Mouse (Mus musculus): ENCODE measurements at regions not wholly inside any gene's neighbourhood (a gene's known extent, or its start where the extent isn't known, plus 50 kb on each side); places are given as distances from the start of the nearest gene placed in this dataset.
A peak's percentile ranks its signal among the peaks of the same experiment; 100 is the strongest.

GRCm38 (mm10) chr2:167761404-167761936, 71.8 kb upstream of the Tmem189 start:
- H3K4me1 ChIP-seq (replicated peaks; ENCODE audit: control insufficient read depth, insufficient read depth, low read length): 0 out of 2 replicates have a peak, but pooled peaks cover 15% of the 10 kb centered on the region
- no peaks in the 10 kb centered on the region for H3K36me3 ChIP-seq (ENCODE audit: control insufficient read depth, insufficient read depth)
- no peak for ATAC-seq
- 79% methylated on average over 17 of the region's 17 CpGs for WGBS
- TF ChIP-seq CTCF (IDR thresholded peaks at IDR 0.05; ENCODE audit: low read depth): no peak
- no peaks in the 10 kb centered on the region for H3K9me3 ChIP-seq (ENCODE audit: control insufficient read depth)
- no peak overlapping the region for H3K4me2 ChIP-seq (replicated peaks; ENCODE audit: low read depth)
- no peak overlapping the region for H3K9ac ChIP-seq (ENCODE audit: low read depth, low read length)
- no peaks in the 10 kb centered on the region for H3K27me3 ChIP-seq (replicated peaks; ENCODE audit: control insufficient read depth, insufficient read depth, low read length)
- no peak overlapping the region for H3K27ac ChIP-seq (ENCODE audit: low read depth, low read length)
- no peak overlapping the region for H3K4me3 ChIP-seq (ENCODE audit: low read depth, low read length)

GRCm38 (mm10) chr2:167760681-167761403, 71.2 kb upstream of the Tmem189 start:
- Histone ChIP-seq H3K9me3 (ENCODE audit: control insufficient read depth) (no peaks in the 10 kb centered on the region), H3K27ac (ENCODE audit: low read depth, low read length) (no peak overlapping the region), H3K4me2 (replicated peaks; ENCODE audit: low read depth) (no peak overlapping the region), H3K4me1 (replicated peaks; ENCODE audit: control insufficient read depth, insufficient read depth, low read length) (0 out of 2 replicates have a peak, but pooled peaks cover 15% of the 10 kb centered on the region), H3K4me3 (ENCODE audit: low read depth, low read length) (no peak overlapping the region), H3K27me3 (replicated peaks; ENCODE audit: control insufficient read depth, insufficient read depth, low read length) (no peaks in the 10 kb centered on the region), H3K9ac (ENCODE audit: low read depth, low read length) (no peak overlapping the region), H3K36me3 (ENCODE audit: control insufficient read depth, insufficient read depth) (no peaks in the 10 kb centered on the region)
- 80% methylated on average over 13 of the region's 13 CpGs for WGBS
- TF ChIP-seq CTCF (IDR thresholded peaks at IDR 0.05; ENCODE audit: low read depth): no peak
- ATAC-seq: no peak

- no peak overlapping the region for H3K4me3 ChIP-seq (ENCODE audit: low read depth, low read length)
- no peaks in the 10 kb centered on the region for H3K36me3 ChIP-seq (ENCODE audit: control insufficient read depth, insufficient read depth)
- WGBS: 69% methylated on average over 9 of the region's 9 CpGs
- no peak overlapping the region for H3K9ac ChIP-seq (ENCODE audit: low read depth, low read length)
- ATAC-seq: peak; percentile 86
- H3K27me3 ChIP-seq (replicated peaks; ENCODE audit: control insufficient read depth, insufficient read depth, low read length): no peaks in the 10 kb centered on the region
- H3K4me2 ChIP-seq (replicated peaks; ENCODE audit: low read depth): no peak overlapping the region
- no peaks in the 10 kb centered on the region for H3K9me3 ChIP-seq (ENCODE audit: control insufficient read depth)
- H3K4me1 ChIP-seq (replicated peaks; ENCODE audit: control insufficient read depth, insufficient read depth, low read length): 0 out of 2 replicates have a peak, but pooled peaks cover 12% of the 10 kb centered on the region
- H3K27ac ChIP-seq (ENCODE audit: low read depth, low read length): peak overlapping the region; percentile 35; the same call in 1 of the 2 replicates
- no peak for TF ChIP-seq CTCF (IDR thresholded peaks at IDR 0.05; ENCODE audit: low read depth)
Measured at GRCm38 (mm10) chr2:167759603-167760390, 70.2 kb upstream of the Tmem189 start.

GRCm38 (mm10) chr2:167757157-167757780, 67.6 kb upstream of the Tmem189 start:
- H3K9ac ChIP-seq (ENCODE audit: low read depth, low read length): no peak overlapping the region
- TF ChIP-seq CTCF (IDR thresholded peaks at IDR 0.05; ENCODE audit: low read depth): no peak
- H3K4me3 ChIP-seq (ENCODE audit: low read depth, low read length): no peak overlapping the region
- peak overlapping the region; percentile 22; the same call in 1 of the 2 replicates for H3K4me2 ChIP-seq (replicated peaks; ENCODE audit: low read depth)
- H3K9me3 ChIP-seq (ENCODE audit: control insufficient read depth): no peaks in the 10 kb centered on the region
- WGBS: 42% methylated on average over 12 of the region's 12 CpGs
- ATAC-seq: peak; percentile 23; the same call in 1 of the 2 replicates
- H3K27ac ChIP-seq (ENCODE audit: low read depth, low read length): no peak overlapping the region
- no peaks in the 10 kb centered on the region for H3K27me3 ChIP-seq (replicated peaks; ENCODE audit: control insufficient read depth, insufficient read depth, low read length)
- 0 out of 2 replicates have a peak, but pooled peaks cover 8% of the 10 kb centered on the region for H3K4me1 ChIP-seq (replicated peaks; ENCODE audit: control insufficient read depth, insufficient read depth, low read length)
- H3K36me3 ChIP-seq (ENCODE audit: control insufficient read depth, insufficient read depth): no peaks in the 10 kb centered on the region

DNA sequence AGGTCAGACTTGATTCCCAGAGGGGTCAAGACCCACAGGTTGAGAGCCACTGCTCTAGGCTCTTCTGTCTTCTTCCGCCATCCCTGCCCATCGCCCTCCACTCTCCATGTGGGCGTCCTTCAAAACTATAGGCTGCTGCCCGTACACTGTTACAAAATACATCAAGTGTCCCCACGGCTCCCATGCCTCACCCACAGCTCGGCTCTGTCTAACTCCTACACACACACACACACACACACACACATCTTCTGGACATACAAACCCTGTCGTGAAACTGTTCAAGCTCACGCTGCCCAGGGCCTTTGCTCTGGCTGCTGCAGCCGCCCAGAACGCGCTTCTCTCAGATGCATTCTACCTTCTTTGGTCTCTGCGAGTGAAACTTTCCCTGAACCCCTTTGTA, 67.1 kb upstream of the Tmem189 start:
- no peak overlapping the region for H3K27ac ChIP-seq (ENCODE audit: low read depth, low read length)
- H3K9me3 ChIP-seq (ENCODE audit: control insufficient read depth): no peaks in the 10 kb centered on the region
- no peak overlapping the region for H3K4me3 ChIP-seq (ENCODE audit: low read depth, low read length)
- no peak for TF ChIP-seq CTCF (IDR thresholded peaks at IDR 0.05; ENCODE audit: low read depth)
- no peak overlapping the region for H3K4me2 ChIP-seq (replicated peaks; ENCODE audit: low read depth)
- H3K36me3 ChIP-seq (ENCODE audit: control insufficient read depth, insufficient read depth): no peaks in the 10 kb centered on the region
- 90% methylated on average over 12 of the region's 12 CpGs for WGBS
- 0 out of 2 replicates have a peak, but pooled peaks cover 8% of the 10 kb centered on the region for H3K4me1 ChIP-seq (replicated peaks; ENCODE audit: control insufficient read depth, insufficient read depth, low read length)
- no peak for ATAC-seq
- no peak overlapping the region for H3K9ac ChIP-seq (ENCODE audit: low read depth, low read length)
- H3K27me3 ChIP-seq (replicated peaks; ENCODE audit: control insufficient read depth, insufficient read depth, low read length): no peaks in the 10 kb centered on the region
